Mouse (Mus musculus) limb, embryonic 15.5 days (tissue): ENCODE measurements around the gene Ydjc. TPM values are rescaled to one million over a fixed set of nuclear protein-coding genes. Genes with fewer than 3 reads are reported as not detected.

Experiments
- ATAC-seq: fragments of 200-750 bp; cut with Nextera tagmentation; 2 replicates; pipeline ENCODE4 v1.8.0; 2017; ENCODE audit warnings: low read depth, moderate TSS enrichment; ENCODE audit not compliant: insufficient number of reproducible peaks, low FRiP score, low TSS enrichment
- H3K27ac ChIP-seq: fragments of 300-500 bp; sonication (generic); 2 replicates; pipeline ENCODE4 v1.5.1; 2015; ENCODE audit warnings: moderate library complexity, mild to moderate bottlenecking, inconsistent platforms
- H3K27me3 ChIP-seq: fragments of 300-500 bp; sonication (generic); 2 replicates; pipeline ENCODE4 v1.6.1; 2015; ENCODE audit warnings: inconsistent platforms
- H3K36me3 ChIP-seq: fragments of 300-500 bp; sonication (generic); 2 replicates; pipeline ENCODE4 v1.6.1; 2015; ENCODE audit warnings: inconsistent platforms
- H3K4me1 ChIP-seq: fragments of 300-500 bp; sonication (generic); 2 replicates; pipeline ENCODE4 v1.6.1; 2015; ENCODE audit warnings: inconsistent platforms
- H3K4me2 ChIP-seq: fragments of 300-500 bp; sonication (generic); 2 replicates; pipeline ENCODE4 v1.6.1; 2015; ENCODE audit warnings: mild to moderate bottlenecking, inconsistent platforms
- H3K4me3 ChIP-seq: fragments of 300-500 bp; sonication (generic); 2 replicates; pipeline ENCODE4 v1.5.1; 2015; ENCODE audit warnings: mild to moderate bottlenecking, inconsistent platforms
- H3K9ac ChIP-seq: fragments of 300-500 bp; sonication (generic); 2 replicates; pipeline ENCODE4 v1.6.1; 2015; ENCODE audit warnings: inconsistent platforms
- H3K9me3 ChIP-seq: fragments of 300-500 bp; sonication (generic); 2 replicates; pipeline ENCODE4 v1.6.1; 2016; ENCODE audit warnings: inconsistent platforms
- WGBS: fragments of 180-500 bp; shearing (Covaris S2); methylation state at CpG from one replicate; pipeline ENCODE4 v1.1.7; 2015; 5-methylcytosine and 5-hydroxymethylcytosine counted together
- polyA plus RNA-seq: library from polyadenylated mRNA; unstranded; fragments of >200 nt; fragmentation: Nextera tagmentation; extraction: Ambion mirVana; gene quantifications from 2 replicates; pipeline ENCODE4 v1.2.1, GENCODE M21; 2015

Ydjc gene
- polyA plus RNA-seq, 1 experiment from 2014 or later: 14.0 TPM

DNA sequence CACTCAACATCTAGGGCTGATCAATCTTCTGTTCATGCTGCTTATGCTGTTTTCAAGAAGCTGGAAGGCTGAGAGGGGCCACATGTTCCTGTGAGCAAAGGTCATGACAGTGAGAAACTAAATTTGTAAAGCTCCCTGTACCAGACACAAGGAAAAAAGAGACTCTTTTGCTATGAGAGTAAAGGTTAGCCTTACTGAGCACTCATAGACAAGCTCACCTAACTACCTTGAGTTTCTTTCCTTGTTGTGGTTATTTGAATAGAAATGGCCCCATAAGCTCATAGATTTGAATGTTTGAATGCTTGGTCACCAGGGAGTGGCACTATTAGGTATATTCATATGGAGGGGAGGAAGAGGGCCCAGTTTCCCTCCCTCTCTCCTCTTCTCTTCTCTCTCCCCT is 22.8 kb downstream of the Ydjc start:
- Histone ChIP-seq H3K27ac (no peak overlapping the region), H3K4me1 (no peaks in the 10 kb centered on the region), H3K9me3 (no peaks in the 10 kb centered on the region), H3K36me3 (peaks cover 50% of the 10 kb centered on the region), H3K4me3 (no peak overlapping the region), H3K9ac (no peak overlapping the region), H3K4me2 (no peak overlapping the region), H3K27me3 (no peaks in the 10 kb centered on the region)
- ATAC-seq: no peak

DNA sequence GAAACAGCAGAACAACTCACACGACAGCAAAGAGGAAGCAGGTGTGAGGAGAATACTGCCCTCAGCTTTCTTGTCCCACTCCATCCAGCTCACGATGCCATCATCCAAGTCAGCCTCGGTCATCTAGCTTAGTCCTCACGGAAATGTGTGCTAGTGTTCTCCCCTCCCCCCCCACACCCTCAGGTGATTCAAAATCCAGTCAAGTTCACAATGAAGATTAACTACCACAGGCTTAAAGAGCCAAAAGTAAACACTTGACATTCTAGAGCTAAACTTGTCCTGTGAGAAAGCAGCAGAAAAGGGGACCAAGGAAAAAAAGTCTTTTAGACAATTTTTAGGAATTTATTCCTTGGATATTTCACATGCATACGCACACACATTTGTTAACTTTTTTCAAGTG is 23.6 kb downstream of the Ydjc start:
- Histone ChIP-seq H3K27ac (no peak overlapping the region), H3K4me1 (no peaks in the 10 kb centered on the region), H3K9ac (no peak overlapping the region), H3K27me3 (no peaks in the 10 kb centered on the region), H3K9me3 (no peaks in the 10 kb centered on the region), H3K4me2 (no peak overlapping the region), H3K36me3 (peaks cover 58% of the 10 kb centered on the region), H3K4me3 (no peak overlapping the region)
- WGBS: 81% methylated on average over 5 of the region's 5 CpGs
- ATAC-seq: no peak

DNA sequence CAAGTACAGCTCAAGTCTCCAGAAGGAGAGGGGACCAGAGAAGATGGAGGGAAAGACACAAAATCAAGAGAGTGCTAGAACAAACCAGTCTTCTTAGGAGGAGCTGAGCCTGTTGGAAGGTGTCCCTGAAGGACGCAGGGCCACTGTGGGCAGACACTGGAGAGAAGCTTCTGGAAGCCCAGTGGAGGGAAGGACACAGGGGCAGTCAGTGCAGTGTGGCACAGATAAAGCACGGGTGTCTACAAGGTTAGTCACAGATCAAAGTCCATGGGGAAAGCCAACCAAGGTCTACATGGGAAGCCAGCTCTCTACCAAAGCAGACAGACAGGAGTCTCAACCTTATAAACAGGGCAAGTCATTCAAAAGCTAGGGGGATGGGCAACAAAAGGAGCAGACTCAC is 31.3 kb downstream of the Ydjc start:
- no peaks in the 10 kb centered on the region for H3K4me1 ChIP-seq
- no peak overlapping the region for H3K27ac ChIP-seq
- no peak overlapping the region for H3K4me3 ChIP-seq
- no peaks in the 10 kb centered on the region for H3K9me3 ChIP-seq
- no peak for ATAC-seq
- H3K9ac ChIP-seq: no peak overlapping the region
- H3K4me2 ChIP-seq: no peak overlapping the region
- 77% methylated on average over 2 of the region's 2 CpGs for WGBS
- H3K36me3 ChIP-seq: peaks cover 51% of the 10 kb centered on the region
- H3K27me3 ChIP-seq: no peaks in the 10 kb centered on the region

DNA sequence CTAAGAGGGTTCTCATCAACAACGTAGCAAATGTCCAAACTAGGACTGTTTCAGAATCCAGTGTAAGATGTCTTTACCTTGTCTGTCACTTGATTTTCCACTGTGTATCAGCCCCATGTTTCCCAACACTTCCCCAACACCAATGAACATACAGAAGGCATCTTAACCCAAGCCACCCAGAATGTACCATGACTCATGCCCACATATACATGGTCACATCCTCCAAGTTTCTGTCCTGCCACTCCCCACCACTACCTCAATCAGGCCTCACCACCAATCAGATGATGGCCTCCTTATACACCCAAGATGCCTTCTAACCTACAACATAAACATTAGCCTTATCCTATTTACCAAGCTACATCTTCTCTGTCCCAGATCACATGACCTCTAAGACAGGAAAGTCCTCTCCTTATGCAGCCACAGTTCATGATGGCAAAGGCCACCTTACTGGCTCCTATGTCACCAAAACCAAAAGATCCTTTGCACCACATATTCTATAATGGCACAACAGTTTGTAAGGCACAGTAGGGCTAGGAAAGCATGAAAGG is 33.3 kb downstream of the Ydjc start:
- H3K27me3 ChIP-seq: no peaks in the 10 kb centered on the region
- H3K4me2 ChIP-seq: no peak overlapping the region
- ATAC-seq: no peak
- no peak overlapping the region for H3K4me3 ChIP-seq
- H3K27ac ChIP-seq: no peak overlapping the region
- H3K9me3 ChIP-seq: no peaks in the 10 kb centered on the region
- WGBS: 88% methylated on average over 1 of the region's 1 CpGs
- H3K9ac ChIP-seq: no peak overlapping the region
- H3K4me1 ChIP-seq: no peaks in the 10 kb centered on the region
- peaks cover 34% of the 10 kb centered on the region for H3K36me3 ChIP-seq

DNA sequence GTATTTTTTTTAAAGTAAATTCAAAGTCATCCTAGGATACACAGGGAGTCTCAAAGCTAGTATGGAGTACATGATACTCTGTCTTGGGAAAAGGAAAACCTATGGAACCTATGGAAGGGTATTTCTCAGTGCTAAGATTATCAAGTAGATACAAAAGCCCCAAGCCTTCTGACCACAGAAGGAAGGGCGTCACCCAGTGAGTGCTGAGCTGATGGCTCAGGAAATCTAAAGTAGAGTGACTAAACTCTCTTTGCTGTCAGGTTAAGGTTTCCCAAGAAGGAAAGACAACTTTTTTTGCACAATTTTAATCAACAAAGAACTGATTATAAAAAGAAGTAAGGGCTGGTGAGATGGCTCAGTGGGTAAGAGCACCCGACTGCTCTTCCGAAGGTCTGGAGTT is 35.3 kb downstream of the Ydjc start:
- H3K36me3 ChIP-seq: peaks cover 24% of the 10 kb centered on the region

DNA sequence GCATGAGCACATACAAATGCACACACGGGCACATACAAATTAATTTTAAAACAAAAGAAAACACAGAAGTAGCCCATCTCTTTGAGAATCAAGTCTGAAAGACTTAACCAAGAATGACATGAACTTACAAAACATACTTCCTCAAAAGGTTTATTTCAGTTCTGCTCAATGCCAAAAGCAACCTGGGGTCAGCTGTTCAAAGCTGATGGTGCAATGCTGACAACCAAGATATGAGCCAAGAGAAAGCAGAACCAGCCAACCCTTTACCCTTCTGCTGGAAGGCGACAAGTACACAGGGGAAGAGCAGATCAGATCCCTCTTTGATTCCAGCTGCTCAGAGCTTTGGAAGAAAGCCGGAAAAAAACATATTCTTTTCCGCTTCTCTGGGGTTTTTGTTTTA is 37.0 kb downstream of the Ydjc start:
- Histone ChIP-seq H3K9me3 (no peaks in the 10 kb centered on the region), H3K36me3 (peaks cover 24% of the 10 kb centered on the region)
- 78% methylated on average over 4 of the region's 4 CpGs for WGBS

More for the DNA sequence above, 35.3 kb downstream of the Ydjc start:
- no peak overlapping the region for H3K4me2 ChIP-seq
- H3K9ac ChIP-seq: no peak overlapping the region
- H3K4me3 ChIP-seq: no peak overlapping the region
- H3K27ac ChIP-seq: no peak overlapping the region
- H3K27me3 ChIP-seq: no peaks in the 10 kb centered on the region
- no peaks in the 10 kb centered on the region for H3K9me3 ChIP-seq
- ATAC-seq: no peak
- WGBS: 92% methylated on average over 3 of the region's 3 CpGs
- H3K4me1 ChIP-seq: no peaks in the 10 kb centered on the region

DNA sequence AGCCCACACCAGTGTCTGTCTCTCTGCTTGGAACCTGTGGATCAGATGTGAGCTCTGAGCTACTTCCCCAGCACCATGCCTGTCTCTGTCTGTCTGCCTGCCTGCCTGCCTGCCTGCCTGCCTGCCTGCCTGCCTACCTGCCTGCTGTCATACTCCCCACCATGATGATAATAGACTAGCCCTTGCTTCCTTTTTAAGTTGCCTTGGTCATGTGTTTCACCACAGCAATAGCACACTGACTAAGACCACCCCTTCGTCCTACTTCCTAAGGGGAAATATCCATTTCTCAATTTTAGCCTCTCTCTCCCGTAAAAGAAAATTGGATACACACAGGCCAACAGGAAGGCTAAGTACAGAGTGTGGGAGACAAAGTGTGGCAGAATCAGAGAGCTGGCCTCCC is 37.7 kb downstream of the Ydjc start:
- H3K4me1 ChIP-seq: no peaks in the 10 kb centered on the region
- 63% methylated on average over 2 of the region's 2 CpGs for whole genome bisulfite sequencing
- H3K36me3 ChIP-seq: peaks cover 28% of the 10 kb centered on the region
- H3K27me3 ChIP-seq: no peaks in the 10 kb centered on the region
- H3K4me3 ChIP-seq: no peak overlapping the region
- ATAC-seq: no peak
- no peak overlapping the region for H3K27ac ChIP-seq
- no peaks in the 10 kb centered on the region for H3K9me3 ChIP-seq
- no peak overlapping the region for H3K4me2 ChIP-seq
- no peak overlapping the region for H3K9ac ChIP-seq

More for the DNA sequence above, 37.0 kb downstream of the Ydjc start:
- Histone ChIP-seq H3K4me3 (no peak overlapping the region), H3K4me1 (no peaks in the 10 kb centered on the region), H3K4me2 (no peak overlapping the region), H3K27me3 (no peaks in the 10 kb centered on the region), H3K9ac (no peak overlapping the region), H3K27ac (no peak overlapping the region)
- ATAC-seq: no peak

DNA sequence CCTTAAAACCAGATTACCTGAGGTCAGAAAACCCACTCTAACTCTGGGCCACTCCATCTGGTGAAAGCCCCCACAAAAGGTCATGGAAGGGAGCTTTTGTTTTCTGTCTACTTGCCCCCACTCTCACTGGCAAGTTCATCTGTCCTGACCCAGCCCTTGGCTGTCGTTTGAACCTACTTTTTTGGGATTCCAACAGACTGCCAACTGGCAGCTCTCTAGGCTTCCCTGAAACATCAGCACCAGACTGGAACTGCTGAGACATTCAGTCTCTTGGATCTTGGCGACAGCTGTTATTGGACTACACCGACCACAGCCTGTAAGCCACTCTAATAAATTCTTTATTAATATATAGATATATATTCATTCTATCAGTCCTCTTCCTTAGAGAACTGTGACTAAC is 38.6 kb downstream of the Ydjc start:
- Histone ChIP-seq H3K9ac (no peak overlapping the region), H3K4me2 (no peak overlapping the region), H3K27ac (no peak overlapping the region), H3K27me3 (no peaks in the 10 kb centered on the region), H3K4me1 (no peaks in the 10 kb centered on the region), H3K9me3 (no peaks in the 10 kb centered on the region), H3K36me3 (peaks cover 23% of the 10 kb centered on the region), H3K4me3 (no peak overlapping the region)
- ATAC-seq: no peak
- WGBS: 59% methylated on average over 3 of the region's 3 CpGs

DNA sequence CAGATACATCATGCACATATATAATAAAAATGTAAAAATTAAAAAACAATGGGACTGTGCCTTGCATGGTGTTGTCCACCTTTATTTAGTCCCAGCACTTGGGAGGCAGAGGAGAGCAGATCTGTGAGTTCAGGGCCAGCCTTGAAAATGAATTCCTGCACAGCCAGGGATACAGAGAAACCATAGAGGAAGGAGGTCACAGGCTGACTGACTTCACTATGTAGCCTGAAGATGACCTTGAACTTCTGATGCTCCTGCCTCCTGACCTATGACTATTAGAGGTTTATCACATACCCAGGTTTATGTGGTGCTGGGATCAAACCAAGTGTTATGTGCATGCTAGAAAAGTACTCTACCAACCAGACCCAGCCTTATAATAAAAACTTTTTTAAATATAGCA is 41.1 kb downstream of the Ydjc start:
- no peaks in the 10 kb centered on the region for H3K27me3 ChIP-seq
- no peak overlapping the region for H3K4me3 ChIP-seq
- no peaks in the 10 kb centered on the region for H3K9me3 ChIP-seq
- H3K4me2 ChIP-seq: no peak overlapping the region
- no peak for ATAC-seq
- no peak overlapping the region for H3K27ac ChIP-seq
- H3K4me1 ChIP-seq: no peaks in the 10 kb centered on the region
- peaks cover 16% of the 10 kb centered on the region for H3K36me3 ChIP-seq
- no peak overlapping the region for H3K9ac ChIP-seq

DNA sequence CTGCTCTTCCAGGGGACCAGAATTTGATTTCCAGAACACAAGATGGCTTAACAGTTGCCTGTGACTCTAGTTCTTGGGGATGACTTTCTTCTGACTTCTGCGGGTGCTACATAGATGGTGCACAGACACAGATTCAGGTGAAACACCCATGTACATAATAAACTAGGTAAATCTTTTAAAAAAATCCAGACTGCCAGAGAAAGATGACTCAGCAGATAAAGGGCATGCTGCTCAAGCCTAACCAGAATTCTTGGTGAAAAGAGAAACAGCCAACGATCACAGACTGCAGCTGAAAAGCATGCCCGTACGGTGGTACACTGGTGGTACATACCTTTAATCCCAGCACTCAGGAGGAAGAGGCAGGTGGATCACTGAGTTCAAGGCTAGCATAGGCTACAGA is 49.4 kb downstream of the Ydjc start:
- Histone ChIP-seq H3K36me3 (no peaks in the 10 kb centered on the region; the same call in 1 of the 2 replicates), H3K4me3 (no peak overlapping the region), H3K27ac (no peak overlapping the region), H3K4me1 (no peaks in the 10 kb centered on the region), H3K27me3 (no peaks in the 10 kb centered on the region), H3K9ac (no peak overlapping the region), H3K9me3 (no peaks in the 10 kb centered on the region), H3K4me2 (no peak overlapping the region)
- 82% methylated on average over 4 of the region's 4 CpGs for WGBS
- no peak for ATAC-seq

DNA sequence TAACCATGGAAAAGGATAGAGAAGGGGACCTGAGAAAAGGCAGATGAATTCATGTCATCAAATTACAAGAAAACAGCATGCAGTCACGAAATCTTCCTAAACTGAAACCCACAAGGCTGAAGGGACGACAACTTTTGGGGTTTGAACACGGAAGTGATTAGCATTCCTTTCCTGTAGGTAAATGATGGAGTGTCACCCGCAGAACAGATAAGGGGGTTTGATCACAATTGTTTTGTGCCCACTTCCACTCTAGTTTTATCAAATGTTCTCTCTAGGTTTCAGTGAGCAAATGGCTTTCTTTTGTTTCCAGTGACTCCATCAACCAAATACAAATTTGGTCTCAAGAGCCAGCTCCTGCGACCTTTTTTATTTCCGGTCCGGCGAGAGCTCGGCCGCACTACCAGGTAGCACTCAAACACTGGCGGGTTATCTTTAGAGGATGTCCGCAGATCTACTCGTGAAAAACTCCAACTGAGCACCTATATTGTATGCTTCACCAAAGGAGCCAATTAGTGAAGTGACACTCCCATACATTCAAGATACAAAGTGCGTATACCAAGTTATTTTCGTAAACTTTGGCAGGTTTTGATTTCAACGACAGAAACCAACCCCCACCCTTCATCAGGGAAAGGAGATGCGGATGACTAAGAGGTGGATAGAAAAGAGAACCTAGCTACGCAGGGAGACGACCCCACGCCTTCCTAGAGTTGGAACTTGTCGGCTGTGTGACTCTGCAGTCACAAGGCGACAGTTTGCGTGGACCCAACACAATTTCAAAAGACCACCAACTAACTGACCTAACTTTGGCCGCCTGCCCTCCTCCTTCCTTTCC is 55.9 kb downstream of the Ydjc start:
- peak overlapping the region; percentile 97 for H3K9ac ChIP-seq
- peak overlapping the region; percentile 84 for H3K27ac ChIP-seq
- ATAC-seq: no peak
- WGBS: 5% methylated on average over 24 of the region's 24 CpGs
- H3K4me1 ChIP-seq: peaks cover 13% of the 10 kb centered on the region
- peak overlapping the region; percentile 61 for H3K4me2 ChIP-seq
- no peaks in the 10 kb centered on the region; the same call in 1 of the 2 replicates for H3K36me3 ChIP-seq
- peak overlapping the region; percentile 99 for H3K4me3 ChIP-seq
- no peaks in the 10 kb centered on the region for H3K27me3 ChIP-seq
- no peaks in the 10 kb centered on the region for H3K9me3 ChIP-seq

DNA sequence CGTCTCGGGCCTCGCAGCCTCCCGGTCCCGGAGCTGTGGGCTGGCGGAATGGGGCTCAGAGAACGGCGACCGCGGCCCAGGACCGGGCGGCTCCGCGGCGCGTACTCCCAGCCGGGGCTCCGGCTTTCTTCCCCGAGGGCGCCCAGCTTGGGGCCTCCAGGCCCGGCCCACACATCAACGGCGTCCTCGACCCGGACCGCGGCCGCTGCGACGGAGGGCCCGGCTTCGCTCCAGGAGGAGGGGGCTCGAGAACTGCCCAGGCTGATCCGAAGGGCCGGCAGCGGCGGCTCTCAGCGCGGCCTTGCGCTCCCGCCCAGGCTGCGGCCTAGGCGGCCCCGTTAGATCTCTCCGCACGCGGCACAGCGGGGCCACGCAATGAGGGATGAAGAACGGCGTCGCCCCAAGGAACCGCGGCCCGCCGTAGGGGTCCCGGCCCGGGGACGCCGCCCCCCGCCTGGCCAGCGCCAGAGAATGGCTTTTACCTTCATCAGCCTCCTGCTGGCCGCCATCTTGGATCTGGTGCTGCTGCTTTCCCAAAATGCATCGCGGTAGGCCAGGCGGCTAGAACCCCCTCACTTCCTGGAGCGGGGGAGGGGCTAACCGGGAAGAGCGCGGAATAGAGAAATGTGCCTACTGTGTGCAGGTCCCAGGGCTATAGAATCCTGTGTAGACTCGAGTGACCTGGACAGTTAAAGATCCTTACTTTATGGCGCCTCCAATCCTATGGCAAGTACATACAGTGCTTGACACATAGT is 56.7 kb downstream of the Ydjc start:
- Histone ChIP-seq H3K27me3 (0 out of 2 replicates have a peak, but pooled peaks cover under 1% of the 10 kb centered on the region), H3K9me3 (no peaks in the 10 kb centered on the region), H3K4me3 (peak overlapping the region; percentile 99), H3K36me3 (no peaks in the 10 kb centered on the region; the same call in 1 of the 2 replicates), H3K4me1 (peaks cover 13% of the 10 kb centered on the region), H3K4me2 (peak overlapping the region; percentile 61), H3K27ac (peak overlapping the region; percentile 84), H3K9ac (peak overlapping the region; percentile 97)
- WGBS: under 1% methylated on average over 63 of the region's 72 CpGs
- ATAC-seq: peak; percentile 79
